In genomic region chrX:9244603-9245336, GRCm38 (mm10) we compare ENCODE assay signal across 13 mouse cellular contexts. TPM values are rescaled to one million over a fixed set of nuclear protein-coding genes. Genes with fewer than 3 reads are reported as not detected.
DNase-seq lines count a peak whose midpoint lies in the region; ATAC-seq and TF ChIP-seq lines count a peak whose summit lies in the region.
"Had no signal": no experiment of that assay in that cellular context is flagged by ENCODE, and none has a peak within 500 bp of the region (broad histone marks: within the 10 kb centered on the region; RNA-seq: fewer than 3 reads in every experiment).

No protein-coding gene starts in this region.

- ATAC-seq in G1E (ENCODE audit: extremely low read depth, insufficient number of reproducible peaks, low FRiP score, poor library complexity, severe bottlenecking) = peak; percentile 90
- ATAC-seq in hindbrain, embryonic 12.5 days (ENCODE audit: low FRiP score) = peak; percentile 61; the same call in 1 of the 2 replicates
- ATAC-seq in megakaryocyte progenitor cell, adult 5-6 weeks (replicated peaks; ENCODE audit: poor library complexity) = peak; percentile 93

- peak; percentile 4 for DNase-seq in embryo, embryonic 11.5 days (ENCODE audit: low read depth, low spot score)
- no peak for DNase-seq in embryo, embryonic 10 days (ENCODE audit: low spot score)
- DNase-seq in G1E (ENCODE audit: low spot score) = peak; percentile 14
- no peak for DNase-seq in retina, postnatal 1 day
- no peak for DNase-seq in adrenal gland, postnatal 14 days
- DNase-seq in thymus, postnatal 4 days = no peak
- DNase-seq: cerebellum, postnatal 14 days; gastrocnemius, adult 2 months; kidney, postnatal 25 days; right cerebral cortex, postnatal 14 days had no signal

- H3K36me3 ChIP-seq in G1E (replicated peaks) = no peaks in the 10 kb centered on the region
- H3K36me3 ChIP-seq in hindbrain, embryonic 12.5 days = no peaks in the 10 kb centered on the region

- H3K27ac ChIP-seq in hindbrain, embryonic 12.5 days = no peak overlapping the region
- H3K27ac ChIP-seq: gastrocnemius, adult 2 months had no signal

- no peaks in the 10 kb centered on the region for H3K27me3 ChIP-seq in G1E (ENCODE audit: insufficient read depth, low read length)
- no peaks in the 10 kb centered on the region for H3K27me3 ChIP-seq in hindbrain, embryonic 12.5 days

- H3K4me3 ChIP-seq in G1E (ENCODE audit: low read depth, low read length) = no peak overlapping the region
- H3K4me3 ChIP-seq in hindbrain, embryonic 12.5 days = no peak overlapping the region
- H3K4me3 ChIP-seq: gastrocnemius, adult 2 months had no signal

- no peaks in the 10 kb centered on the region for H3K9me3 ChIP-seq in G1E (replicated peaks)
- no peaks in the 10 kb centered on the region for H3K9me3 ChIP-seq in hindbrain, embryonic 12.5 days (replicated peaks)

- H3K4me1 ChIP-seq in G1E (ENCODE audit: insufficient read depth, low read depth, low read length) = peaks cover 61% of the 10 kb centered on the region
- no peaks in the 10 kb centered on the region for H3K4me1 ChIP-seq in hindbrain, embryonic 12.5 days

- 62% methylated on average over 12 of the region's 12 CpGs for WGBS in hindbrain, embryonic 12.5 days

- H3K9ac ChIP-seq in hindbrain, embryonic 12.5 days = no peak overlapping the region

- TF ChIP-seq CTCF in G1E (IDR thresholded peaks at IDR 0.05; ENCODE audit: low read depth, low read length) = no peak

- no peak overlapping the region for H3K4me2 ChIP-seq in hindbrain, embryonic 12.5 days (replicated peaks)

RNA-seq across cellular contexts. Expression of gene Gm14862, which starts 11.9 kb away (rescaled TPM):
- not detected in 2 replicates for total RNA-seq in G1E (2014; fragmentation: Nextera tagmentation)
- not detected in 2 replicates for total RNA-seq in G1E (2017)
- not detected in 2 replicates for polyA plus RNA-seq in G1E (2012)
- 0.35 TPM in 1 of 2 replicates, not detected in the other for polyA plus RNA-seq in hindbrain, embryonic 12.5 days (2016; fragmentation: Nextera tagmentation; extraction: Ambion mirVana)
- total RNA-seq in megakaryocyte progenitor cell, adult 5-6 weeks (2015) = not detected in 2 replicates
- not detected in 2 replicates for total RNA-seq in megakaryocyte progenitor cell, adult 5-6 weeks (2017)
- not detected in 2 replicates for total RNA-seq in adrenal gland, postnatal 14 days (2021)
- total RNA-seq: gastrocnemius, adult 2 months; liver, adult 2 months had no signal
- polyA plus RNA-seq: liver, adult 2 months had no signal

RNA-seq across cellular contexts. Expression of gene Xk, which starts 27.8 kb away (rescaled TPM):
- 285 and 318 TPM in 2 replicates for total RNA-seq in G1E (2014; fragmentation: Nextera tagmentation)
- 37.5 and 41.4 TPM in 2 replicates for total RNA-seq in G1E (2017)
- 24.2 and 26.6 TPM in 2 replicates for polyA plus RNA-seq in G1E (2012)
- 3.9 and 4.4 TPM in 2 replicates for polyA plus RNA-seq in hindbrain, embryonic 12.5 days (2016; fragmentation: Nextera tagmentation; extraction: Ambion mirVana)
- 27.6 and 33.8 TPM in 2 replicates for total RNA-seq in megakaryocyte progenitor cell, adult 5-6 weeks (2015)
- 8.8 and 10.5 TPM in 2 replicates for total RNA-seq in megakaryocyte progenitor cell, adult 5-6 weeks (2017)
- 2.1 and 2.9 TPM in 2 replicates for total RNA-seq in adrenal gland, postnatal 14 days (2021)

RNA-seq across cellular contexts. Expression of gene H2al1m, which starts 38.8 kb away (rescaled TPM):
- total RNA-seq in G1E (2014; fragmentation: Nextera tagmentation) = 2.0 and 8.1 TPM in 2 replicates
- not detected in 2 replicates for total RNA-seq in G1E (2017)
- not detected in 2 replicates for polyA plus RNA-seq in G1E (2012)
- not detected in 2 replicates for polyA plus RNA-seq in hindbrain, embryonic 12.5 days (2016; fragmentation: Nextera tagmentation; extraction: Ambion mirVana)
- 2.3 TPM in 2 replicates for total RNA-seq in megakaryocyte progenitor cell, adult 5-6 weeks (2015)
- total RNA-seq in megakaryocyte progenitor cell, adult 5-6 weeks (2017) = not detected in 2 replicates
- total RNA-seq in adrenal gland, postnatal 14 days (2021) = not detected in 2 replicates
- total RNA-seq: gastrocnemius, adult 2 months had no signal
- polyA plus RNA-seq: liver, adult 2 months had no signal

RNA-seq across cellular contexts. Expression of gene Lancl3, which starts 45.1 kb away (rescaled TPM):
- total RNA-seq in G1E (2014; fragmentation: Nextera tagmentation) = not detected in 2 replicates
- 0.06 and 0.22 TPM in 2 replicates for total RNA-seq in G1E (2017)
- polyA plus RNA-seq in G1E (2012) = not detected in 2 replicates
- 1.9 TPM in 2 replicates for polyA plus RNA-seq in hindbrain, embryonic 12.5 days (2016; fragmentation: Nextera tagmentation; extraction: Ambion mirVana)
- total RNA-seq in megakaryocyte progenitor cell, adult 5-6 weeks (2015) = not detected in 2 replicates
- total RNA-seq in megakaryocyte progenitor cell, adult 5-6 weeks (2017) = 0.04 and 0.10 TPM in 2 replicates
- 1.9 and 2.7 TPM in 2 replicates for total RNA-seq in adrenal gland, postnatal 14 days (2021)
- polyA plus RNA-seq: liver, adult 2 months had no signal

Comparison
In these comparisons a context has a peak if more than half of its experiments do, and no peak if none do; other contexts are left out.
1. DNase-seq: peak in embryo, embryonic 11.5 days (single experiment) and G1E (single experiment); none in embryo, embryonic 10 days (single experiment), retina, postnatal 1 day (single experiment), adrenal gland, postnatal 14 days (single experiment) and thymus, postnatal 4 days (single experiment).
2. Peak in every context shown above with its lines, with median percentiles within 50 percentile points of each other: ATAC-seq.